Mouse (Mus musculus) kidney, embryonic 15.5 days (tissue): ENCODE results near the gene Retnla. TPM values are rescaled to one million over a fixed set of nuclear protein-coding genes. Genes with fewer than 3 reads are reported as not detected.

Experiments
- ATAC-seq: fragments of 200-750 bp; cut with Nextera tagmentation; replicated peaks from 2 replicates; pipeline ENCODE4 v1.8.0; 2017; ENCODE audit warnings: moderate TSS enrichment; ENCODE audit not compliant: low FRiP score
- H3K27ac ChIP-seq: fragments of 300-500 bp; sonication (generic); 2 replicates; pipeline ENCODE4 v1.5.1; 2015; ENCODE audit warnings: mild to moderate bottlenecking, inconsistent platforms
- H3K27me3 ChIP-seq: fragments of 300-500 bp; sonication (generic); 2 replicates; pipeline ENCODE4 v1.6.1; 2015; ENCODE audit warnings: inconsistent platforms
- H3K36me3 ChIP-seq: fragments of 300-500 bp; sonication (generic); 2 replicates; pipeline ENCODE4 v1.6.1; 2015; ENCODE audit warnings: inconsistent platforms
- H3K4me1 ChIP-seq: fragments of 300-500 bp; sonication (generic); 2 replicates; pipeline ENCODE4 v1.6.1; 2015; ENCODE audit warnings: inconsistent platforms
- H3K4me2 ChIP-seq: fragments of 300-500 bp; sonication (generic); 2 replicates; pipeline ENCODE4 v1.6.1; 2015; ENCODE audit warnings: moderate library complexity, mild to moderate bottlenecking, inconsistent platforms
- H3K4me3 ChIP-seq: fragments of 300-500 bp; sonication (generic); replicated peaks from 2 replicates; pipeline ENCODE4 v1.5.1; 2015; ENCODE audit warnings: mild to moderate bottlenecking, inconsistent platforms
- H3K9ac ChIP-seq: fragments of 300-500 bp; sonication (generic); 2 replicates; pipeline ENCODE4 v1.6.1; 2015; ENCODE audit warnings: mild to moderate bottlenecking, inconsistent platforms
- H3K9me3 ChIP-seq: fragments of 300-500 bp; sonication (generic); replicated peaks from 2 replicates; pipeline ENCODE4 v1.6.1; 2016; ENCODE audit warnings: inconsistent platforms
- WGBS: fragments of 180-500 bp; shearing (Covaris S2); methylation state at CpG from one replicate; pipeline ENCODE4 v1.1.7; 2015; ENCODE audit warnings: mixed read lengths; 5-methylcytosine and 5-hydroxymethylcytosine counted together
- polyA plus RNA-seq: library from polyadenylated mRNA; unstranded; fragments of >200 nt; fragmentation: Nextera tagmentation; extraction: Ambion mirVana; gene quantifications from 2 replicates; pipeline ENCODE4 v1.2.1, GENCODE M21; 2015

Gene Retnla
- polyA plus RNA-seq = not detected in 2 replicates

GRCm38 (mm10) chr16:48842266-48842665 is at the start of gene Retnla:
Gene Retnla (plus strand): TSS chr16:48842551.
- H3K36me3 ChIP-seq = no peaks in the 10 kb centered on the region
- no peak within 1 kb of the TSS for H3K9ac ChIP-seq
- H3K27me3 ChIP-seq = no peaks in the 10 kb centered on the region
- H3K4me3 ChIP-seq = no peak within 1 kb of the TSS
- no peaks in the 10 kb centered on the region for H3K4me1 ChIP-seq
- no peak for ATAC-seq
- 85% methylated on average over 3 of the region's 3 CpGs for WGBS
- H3K9me3 ChIP-seq = no peaks in the 10 kb centered on the region
- no peak within 1 kb of the TSS for H3K4me2 ChIP-seq
- no peak within 1 kb of the TSS for H3K27ac ChIP-seq

DNA sequence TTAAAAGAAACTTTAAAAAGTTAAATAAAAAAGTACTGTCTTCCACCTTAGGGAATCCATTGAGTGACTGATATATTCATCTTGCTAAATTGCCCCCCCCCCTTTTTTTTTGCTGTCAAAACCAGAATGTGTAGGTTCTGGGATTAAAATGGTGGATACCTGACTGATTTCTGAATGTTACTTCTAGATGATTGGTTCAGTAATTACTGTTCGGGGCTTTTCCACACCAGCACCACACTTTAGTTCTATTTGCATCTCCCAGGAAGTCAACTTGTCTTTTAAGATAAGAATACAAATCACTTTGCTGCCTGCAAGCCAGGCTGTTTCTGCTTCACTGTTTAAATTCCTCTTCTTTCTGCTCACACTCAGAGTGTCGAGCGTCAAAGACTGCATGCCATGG is 44.1 kb upstream of the Retnla start:
- WGBS = 74% methylated on average over 3 of the region's 3 CpGs
- H3K9me3 ChIP-seq = no peaks in the 10 kb centered on the region
- no peaks in the 10 kb centered on the region for H3K4me1 ChIP-seq
- no peak for ATAC-seq
- H3K27me3 ChIP-seq = no peaks in the 10 kb centered on the region
- no peak overlapping the region for H3K9ac ChIP-seq
- H3K36me3 ChIP-seq = no peaks in the 10 kb centered on the region
- no peak overlapping the region for H3K4me2 ChIP-seq
- no peak overlapping the region for H3K27ac ChIP-seq
- no peak overlapping the region for H3K4me3 ChIP-seq

- Histone ChIP-seq H3K27me3 (no peaks in the 10 kb centered on the region), H3K27ac (no peak overlapping the region), H3K4me1 (no peaks in the 10 kb centered on the region), H3K36me3 (no peaks in the 10 kb centered on the region), H3K9ac (no peak overlapping the region), H3K9me3 (no peaks in the 10 kb centered on the region), H3K4me2 (no peak overlapping the region), H3K4me3 (no peak overlapping the region)
- ATAC-seq = no peak
- 86% methylated on average over 3 of the region's 3 CpGs for WGBS
These were observed 42.9 kb upstream of the Retnla start for GRCm38 (mm10) chr16:48799470-48799869.

GRCm38 (mm10) chr16:48800906-48801305 is 41.4 kb upstream of the Retnla start:
- Histone ChIP-seq H3K4me1 (no peaks in the 10 kb centered on the region), H3K4me3 (no peak overlapping the region), H3K4me2 (no peak overlapping the region), H3K27ac (no peak overlapping the region), H3K9ac (no peak overlapping the region), H3K27me3 (no peaks in the 10 kb centered on the region), H3K9me3 (no peaks in the 10 kb centered on the region), H3K36me3 (no peaks in the 10 kb centered on the region)
- ATAC-seq = no peak
- 90% methylated on average over 2 of the region's 2 CpGs for WGBS

GRCm38 (mm10) chr16:48805412-48805811 is 36.9 kb upstream of the Retnla start:
- H3K9me3 ChIP-seq = no peaks in the 10 kb centered on the region
- H3K4me3 ChIP-seq = no peak overlapping the region
- no peak overlapping the region for H3K4me2 ChIP-seq
- H3K27ac ChIP-seq = no peak overlapping the region
- no peaks in the 10 kb centered on the region for H3K36me3 ChIP-seq
- no peak overlapping the region for H3K9ac ChIP-seq
- H3K4me1 ChIP-seq = no peaks in the 10 kb centered on the region
- 77% methylated on average over 1 of the region's 1 CpGs for WGBS
- no peak for ATAC-seq
- no peaks in the 10 kb centered on the region for H3K27me3 ChIP-seq

GRCm38 (mm10) chr16:48806521-48806920 is 35.8 kb upstream of the Retnla start:
- Histone ChIP-seq H3K4me1 (no peaks in the 10 kb centered on the region), H3K27me3 (no peaks in the 10 kb centered on the region), H3K4me3 (no peak overlapping the region), H3K4me2 (no peak overlapping the region), H3K36me3 (no peaks in the 10 kb centered on the region), H3K9ac (no peak overlapping the region), H3K27ac (no peak overlapping the region), H3K9me3 (no peaks in the 10 kb centered on the region)
- WGBS = 87% methylated on average over 1 of the region's 1 CpGs
- ATAC-seq = no peak

GRCm38 (mm10) chr16:48809374-48809773 is 33.0 kb upstream of the Retnla start:
- no peaks in the 10 kb centered on the region for H3K4me1 ChIP-seq
- H3K4me2 ChIP-seq = no peak overlapping the region
- H3K27me3 ChIP-seq = no peaks in the 10 kb centered on the region
- H3K9me3 ChIP-seq = no peaks in the 10 kb centered on the region
- H3K9ac ChIP-seq = no peak overlapping the region
- H3K27ac ChIP-seq = no peak overlapping the region
- WGBS = 53% methylated on average over 2 of the region's 2 CpGs
- no peak overlapping the region for H3K4me3 ChIP-seq
- ATAC-seq = no peak
- H3K36me3 ChIP-seq = no peaks in the 10 kb centered on the region

DNA sequence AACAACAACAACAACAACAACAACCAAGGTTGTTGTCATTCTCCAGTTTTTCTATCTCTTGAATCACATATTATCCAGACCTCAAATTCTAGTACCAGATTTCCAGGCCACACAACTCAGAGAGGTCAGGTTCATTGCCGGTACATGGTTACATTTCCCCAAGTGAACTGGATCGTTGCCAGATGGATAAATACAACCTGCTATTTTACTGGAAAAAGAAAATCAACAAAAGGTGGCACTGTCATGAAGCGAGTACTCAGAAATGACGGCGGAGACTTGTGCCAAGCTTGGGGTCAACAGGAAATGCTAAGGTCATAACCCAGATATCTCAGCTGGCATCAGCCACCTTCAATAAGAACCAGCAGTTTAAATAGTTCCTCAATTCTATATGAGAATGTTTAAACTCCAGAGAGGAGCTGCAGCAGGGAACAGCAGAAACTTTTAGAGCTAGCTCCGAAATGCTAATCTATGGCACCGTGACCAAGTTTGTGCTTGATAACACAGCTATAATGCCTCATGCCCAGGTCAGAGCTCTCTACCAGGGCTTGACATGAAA is 30.4 kb upstream of the Retnla start:
- no peaks in the 10 kb centered on the region for H3K27me3 ChIP-seq
- no peaks in the 10 kb centered on the region for H3K36me3 ChIP-seq
- no peak overlapping the region for H3K4me3 ChIP-seq
- H3K9ac ChIP-seq = no peak overlapping the region
- H3K9me3 ChIP-seq = no peaks in the 10 kb centered on the region
- no peaks in the 10 kb centered on the region for H3K4me1 ChIP-seq
- no peak overlapping the region for H3K4me2 ChIP-seq
- no peak overlapping the region for H3K27ac ChIP-seq
- ATAC-seq = no peak
- WGBS = 71% methylated on average over 7 of the region's 7 CpGs

- no peak within 1 kb of the TSS for H3K27ac ChIP-seq
- H3K9me3 ChIP-seq = no peaks in the 10 kb centered on the region
- H3K27me3 ChIP-seq = no peaks in the 10 kb centered on the region
- WGBS = 93% methylated on average over 2 of the region's 2 CpGs
- no peak within 1 kb of the TSS for H3K9ac ChIP-seq
- H3K4me1 ChIP-seq = no peaks in the 10 kb centered on the region
- H3K36me3 ChIP-seq = no peaks in the 10 kb centered on the region
- no peak within 1 kb of the TSS for H3K4me2 ChIP-seq
- no peak for ATAC-seq
- no peak within 1 kb of the TSS for H3K4me3 ChIP-seq
These were observed 25.7 kb upstream of the Retnla start, which contains the start of gene Retnlb for GRCm38 (mm10) chr16:48816695-48817094. Gene Retnlb (plus strand): TSS chr16:48816856.

DNA sequence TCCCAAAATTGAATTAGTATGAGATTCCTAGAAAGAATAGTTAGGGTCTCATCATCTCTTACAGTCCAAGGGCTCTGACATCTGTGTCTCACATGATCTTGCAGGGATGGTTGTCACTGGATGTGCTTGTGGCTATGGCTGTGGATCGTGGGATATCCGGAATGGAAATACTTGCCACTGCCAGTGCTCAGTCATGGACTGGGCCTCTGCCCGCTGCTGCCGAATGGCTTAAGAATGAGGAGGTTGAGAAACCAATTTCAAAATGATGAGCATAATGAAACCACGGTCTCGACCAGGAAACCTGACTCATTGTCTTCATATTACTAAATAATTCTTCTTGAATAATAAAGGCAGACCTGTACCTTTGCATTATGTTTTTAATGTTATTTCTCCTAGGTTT is 23.8 kb upstream of the Retnla start:
- H3K4me2 ChIP-seq = no peak overlapping the region
- H3K4me3 ChIP-seq = no peak overlapping the region
- no peak for ATAC-seq
- WGBS = 94% methylated on average over 6 of the region's 6 CpGs
- H3K27ac ChIP-seq = no peak overlapping the region
- H3K4me1 ChIP-seq = no peaks in the 10 kb centered on the region
- no peaks in the 10 kb centered on the region for H3K27me3 ChIP-seq
- H3K9ac ChIP-seq = no peak overlapping the region
- no peaks in the 10 kb centered on the region for H3K9me3 ChIP-seq
- H3K36me3 ChIP-seq = no peaks in the 10 kb centered on the region

DNA sequence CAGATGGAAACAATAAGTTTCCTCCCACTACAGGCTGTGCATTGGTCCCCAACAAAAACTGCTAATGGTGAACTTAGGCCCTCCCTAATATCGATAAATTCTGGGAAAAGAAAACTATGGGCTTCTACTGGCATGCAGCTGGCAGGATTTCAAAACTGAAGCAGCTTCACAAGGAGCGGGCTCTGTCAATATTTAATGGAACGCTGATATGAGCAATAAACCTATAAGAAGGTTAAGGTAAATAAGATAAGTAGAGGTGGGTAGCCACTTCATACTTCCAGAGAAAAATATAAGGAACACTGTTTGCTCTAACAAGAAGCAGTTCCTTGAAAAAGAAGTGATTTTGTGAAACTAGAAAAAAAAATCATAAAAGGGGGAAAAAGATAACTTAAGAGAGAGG is 15.9 kb upstream of the Retnla start:
- Histone ChIP-seq H3K27me3 (no peaks in the 10 kb centered on the region), H3K4me3 (no peak overlapping the region), H3K9ac (no peak overlapping the region), H3K4me2 (no peak overlapping the region), H3K36me3 (no peaks in the 10 kb centered on the region), H3K4me1 (no peaks in the 10 kb centered on the region), H3K9me3 (no peaks in the 10 kb centered on the region), H3K27ac (no peak overlapping the region)
- WGBS = 88% methylated on average over 3 of the region's 3 CpGs
- ATAC-seq = no peak

DNA sequence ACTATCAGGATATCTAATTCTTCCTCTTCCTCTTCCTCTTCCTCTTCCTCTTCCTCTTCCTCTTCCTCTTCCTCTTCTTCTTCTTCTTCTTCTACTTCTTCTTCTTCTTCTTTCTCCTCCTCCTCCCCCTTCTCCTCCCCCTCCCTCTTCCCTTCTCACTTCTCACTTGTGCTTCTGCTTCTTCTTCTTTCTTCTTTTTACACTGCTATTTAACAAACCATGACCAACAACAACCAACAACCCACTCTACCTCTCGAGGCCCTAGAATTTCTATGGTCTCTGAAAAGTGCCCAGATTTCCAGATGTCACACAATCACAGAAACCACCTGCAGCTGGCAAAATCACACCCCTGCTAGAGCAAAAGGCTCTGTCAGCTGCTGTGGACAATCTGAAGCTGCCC is 14.7 kb upstream of the Retnla start:
- Histone ChIP-seq H3K4me1 (no peaks in the 10 kb centered on the region), H3K9ac (no peak overlapping the region), H3K27ac (no peak overlapping the region), H3K4me3 (no peak overlapping the region), H3K9me3 (no peaks in the 10 kb centered on the region), H3K27me3 (no peaks in the 10 kb centered on the region), H3K4me2 (no peak overlapping the region), H3K36me3 (no peaks in the 10 kb centered on the region)
- ATAC-seq = no peak
- 17% methylated on average over 1 of the region's 1 CpGs for WGBS

- H3K4me1 ChIP-seq = no peaks in the 10 kb centered on the region
- H3K4me3 ChIP-seq = no peak overlapping the region
- 86% methylated on average over 4 of the region's 4 CpGs for WGBS
- H3K36me3 ChIP-seq = no peaks in the 10 kb centered on the region
- H3K4me2 ChIP-seq = no peak overlapping the region
- H3K9me3 ChIP-seq = no peaks in the 10 kb centered on the region
- no peak for ATAC-seq
- no peaks in the 10 kb centered on the region for H3K27me3 ChIP-seq
- no peak overlapping the region for H3K9ac ChIP-seq
- no peak overlapping the region for H3K27ac ChIP-seq
These were observed 13.3 kb upstream of the Retnla start for GRCm38 (mm10) chr16:48829060-48829459.
